Comparison of ENCODE assay signal across 35 mouse cellular contexts in the genomic region with DNA sequence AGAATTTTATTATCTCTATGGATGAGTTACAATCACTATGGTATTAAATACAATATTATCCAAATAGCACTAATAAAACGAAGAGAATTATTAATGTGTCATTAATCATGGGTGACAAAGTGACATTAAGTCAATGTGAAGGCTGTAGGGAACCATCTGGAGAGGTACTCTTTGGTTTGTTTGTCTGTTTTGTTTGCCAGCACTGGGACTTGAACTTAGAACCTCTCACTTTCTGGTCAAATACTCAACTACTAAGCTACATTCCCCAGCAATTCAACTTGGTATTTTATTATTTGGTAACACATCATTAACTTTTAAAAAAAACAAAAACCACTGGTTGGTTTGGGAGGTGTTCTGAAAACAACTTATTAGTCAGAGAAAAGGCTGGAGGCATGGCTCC.
"Had no signal": no experiment of that assay in that cellular context is flagged by ENCODE, and none has a peak within 500 bp of the region (broad histone marks: within the 10 kb centered on the region; RNA-seq: fewer than 3 reads in every experiment).

No protein-coding gene starts in this region.

- H3K9ac ChIP-seq: heart, embryonic 12.5 days; heart, embryonic 13.5 days; heart, embryonic 15.5 days; hindbrain, embryonic 12.5 days; hindbrain, embryonic 13.5 days; hindbrain, embryonic 14.5 days; hindbrain, embryonic 15.5 days; intestine, embryonic 15.5 days; kidney, embryonic 15.5 days had no signal

- H3K4me2 ChIP-seq: heart, embryonic 11.5 days; heart, embryonic 12.5 days; heart, embryonic 13.5 days; heart, embryonic 15.5 days; hindbrain, embryonic 12.5 days; hindbrain, embryonic 13.5 days; hindbrain, embryonic 14.5 days; hindbrain, embryonic 15.5 days; intestine, embryonic 15.5 days; kidney, embryonic 15.5 days had no signal

- H3K27ac ChIP-seq: heart, adult 2 months; heart, embryonic 10.5 days; heart, embryonic 13.5 days; heart, embryonic 15.5 days; hindbrain, embryonic 10.5 days; hindbrain, embryonic 12.5 days; hindbrain, embryonic 13.5 days; hindbrain, embryonic 14.5 days; hindbrain, embryonic 15.5 days; hindbrain, postnatal 0 days; intestine, embryonic 15.5 days; kidney, embryonic 15.5 days; kidney, postnatal 0 days; layer of hippocampus, adult 2 months had no signal

- H3K27me3 ChIP-seq: heart, embryonic 12.5 days; heart, embryonic 13.5 days; heart, embryonic 15.5 days; hindbrain, embryonic 12.5 days; hindbrain, embryonic 13.5 days; hindbrain, embryonic 15.5 days; intestine, embryonic 15.5 days; kidney, embryonic 15.5 days had no signal

- H3K4me3 ChIP-seq: heart, adult 2 months; heart, embryonic 10.5 days; heart, embryonic 12.5 days; heart, embryonic 13.5 days; heart, embryonic 15.5 days; hindbrain, embryonic 10.5 days; hindbrain, embryonic 12.5 days; hindbrain, embryonic 13.5 days; hindbrain, embryonic 15.5 days; intestine, embryonic 15.5 days; kidney, embryonic 15.5 days; layer of hippocampus, adult 2 months had no signal

- ATAC-seq: hindbrain, embryonic 16.5 days; hindbrain, postnatal 0 days; inflammation-experienced regulatory T-cells, adult 6 months; intestine, embryonic 15.5 days; intestine, embryonic 16.5 days; intestine, postnatal 0 days had no signal

- H3K9me3 ChIP-seq: heart, embryonic 10.5 days; heart, embryonic 15.5 days; hindbrain, embryonic 12.5 days; hindbrain, embryonic 13.5 days; hindbrain, embryonic 15.5 days; intestine, embryonic 15.5 days; kidney, embryonic 15.5 days had no signal

- DNase-seq: heart, adult 2 months; heart, postnatal 10 days; heart, postnatal 14 days; heart, postnatal 36 days; heart, postnatal 4 days; kidney, adult 11 months; kidney, adult 18-20 months; kidney, adult 2 months; kidney, adult 8-10 months; kidney, adult 9 months; kidney, postnatal 10 days; kidney, postnatal 14 days; kidney, postnatal 25 days; kidney, postnatal 36 days; kidney, postnatal 4 days; layer of hippocampus, adult 9-11 months had no signal

- H3K4me1 ChIP-seq: heart, embryonic 10.5 days; heart, embryonic 12.5 days; heart, embryonic 13.5 days; heart, embryonic 15.5 days; hindbrain, embryonic 10.5 days; hindbrain, embryonic 12.5 days; hindbrain, embryonic 13.5 days; hindbrain, embryonic 15.5 days; intestine, embryonic 15.5 days; kidney, embryonic 15.5 days had no signal
